Mouse (Mus musculus): ENCODE data around the gene Nek3.
"Not testable (repeated sequence)": the region's sequence is repeated elsewhere in the genome, so short reads cannot be mapped to it uniquely, and the experiment has no call there.

Nek3 gene

DNA sequence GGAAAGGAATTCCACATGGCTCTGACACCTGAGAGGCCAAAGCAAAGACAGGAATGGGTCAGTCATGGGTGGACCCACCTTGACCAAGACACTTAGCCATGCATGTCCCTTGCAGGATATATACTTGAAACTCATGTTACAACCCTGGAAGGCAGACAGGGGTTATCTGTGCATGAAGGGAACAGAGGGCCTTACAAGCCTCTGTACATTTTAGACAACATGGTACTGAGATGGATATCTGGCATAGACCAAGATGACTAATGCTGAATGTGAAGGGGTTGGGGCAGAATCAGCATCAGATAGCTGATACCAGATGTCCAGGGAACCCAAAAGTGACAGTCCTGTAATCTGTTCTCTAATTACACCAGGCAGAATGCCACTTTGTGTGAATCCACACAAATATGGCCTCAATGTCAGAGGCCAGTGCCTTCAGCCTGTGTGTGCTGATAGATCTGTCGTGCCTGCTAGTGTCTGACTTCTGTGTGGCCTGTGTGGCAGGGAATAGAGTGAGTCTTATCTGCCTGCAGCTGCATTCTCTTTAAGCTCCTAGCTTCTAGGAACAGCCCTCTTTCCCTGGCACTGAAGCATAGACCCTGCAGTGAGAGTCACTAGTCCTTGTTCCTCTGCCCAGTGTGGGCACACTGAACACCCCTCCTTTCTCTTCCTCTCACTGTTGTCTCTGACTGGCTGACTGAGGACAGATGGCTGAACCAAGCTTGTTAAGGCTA is 22.3 kb downstream of the Nek3 start:
- DNase-seq: no peak

DNA sequence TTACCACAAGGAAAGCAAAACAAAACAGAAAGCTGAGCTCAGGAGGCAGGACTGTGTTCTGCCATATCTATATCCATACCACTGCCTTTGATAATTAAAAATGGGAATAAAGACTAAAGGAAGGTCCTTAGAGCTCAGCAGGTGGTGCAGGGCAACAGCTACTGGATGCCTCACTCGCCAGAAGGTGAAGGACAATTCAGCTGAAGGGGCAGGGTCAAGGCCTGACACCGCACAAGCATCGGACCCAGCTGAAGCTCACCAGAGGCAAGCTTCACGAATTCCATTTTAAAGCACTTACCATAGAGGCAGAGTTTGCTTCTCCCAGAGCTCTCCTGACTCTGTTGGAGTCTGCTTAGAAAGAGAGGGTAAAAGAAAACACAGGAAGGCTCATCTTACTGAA is 23.6 kb downstream of the Nek3 start:
- no peak for DNase-seq

DNA sequence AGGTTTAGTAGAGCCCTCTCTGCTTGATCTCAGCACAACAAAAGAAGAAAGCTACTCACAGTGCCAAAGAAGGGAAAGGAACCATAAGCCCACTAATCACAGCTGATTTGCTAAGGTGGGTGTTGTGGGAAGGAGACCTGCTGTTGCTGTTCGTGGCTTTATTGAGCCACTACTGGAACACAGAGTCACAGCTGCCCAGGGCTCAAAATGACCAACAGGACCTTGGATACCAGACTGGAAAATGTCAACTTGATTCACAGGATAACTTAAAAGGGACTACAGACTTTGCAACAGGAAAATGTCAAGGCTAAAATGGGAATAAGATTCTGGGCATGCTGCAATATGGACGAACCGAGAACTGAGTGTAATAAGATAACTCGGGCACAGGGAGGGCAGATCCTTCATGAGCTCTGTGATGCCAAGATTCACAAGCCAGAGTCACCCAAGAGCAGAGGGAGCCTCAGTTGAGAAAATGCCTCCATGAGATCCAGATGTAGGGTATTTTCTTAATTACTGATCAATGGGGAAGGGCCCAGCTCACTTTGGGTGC is 24.3 kb downstream of the Nek3 start:
- DNase-seq: no peak

DNA sequence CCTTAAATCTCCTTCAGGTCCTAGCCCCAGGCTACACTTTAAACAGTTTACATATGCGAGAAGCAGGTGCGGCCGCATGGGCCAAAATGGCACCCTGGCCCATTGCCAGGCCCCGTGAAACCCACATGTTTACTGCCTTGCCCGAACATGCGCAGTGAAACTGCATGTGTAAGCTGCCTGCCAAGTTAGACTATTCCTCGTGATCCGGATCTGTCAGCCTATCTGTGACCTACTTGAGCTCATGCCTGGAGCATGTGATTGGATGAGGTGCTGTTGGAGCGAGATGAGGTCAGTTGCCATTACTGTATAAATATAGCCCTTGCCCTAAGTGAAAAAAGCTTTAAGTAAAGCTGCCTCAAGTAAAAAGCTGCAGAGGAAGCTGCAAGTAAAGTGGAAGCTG is 29.8 kb downstream of the Nek3 start:
- not testable (repeated sequence) for DNase-seq

DNA sequence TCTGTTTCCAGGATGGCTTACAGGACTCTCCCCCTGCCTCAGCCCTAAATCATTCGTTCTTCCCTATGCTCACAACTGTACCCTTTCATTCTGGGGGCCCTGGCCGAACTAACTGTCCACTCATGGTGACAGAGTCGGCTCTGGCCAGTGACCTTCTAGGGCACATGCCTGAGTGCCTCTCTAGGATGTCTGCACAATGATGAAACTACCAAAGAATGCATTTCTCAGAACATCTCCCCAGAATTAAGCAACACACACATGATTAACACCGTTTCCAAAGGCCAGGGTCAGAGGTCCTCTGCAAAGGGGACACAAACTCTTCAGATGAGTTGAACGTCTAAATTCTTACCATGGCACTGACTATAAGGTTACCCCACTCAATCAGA is 31.5 kb downstream of the Nek3 start:
- no peak for DNase-seq

DNA sequence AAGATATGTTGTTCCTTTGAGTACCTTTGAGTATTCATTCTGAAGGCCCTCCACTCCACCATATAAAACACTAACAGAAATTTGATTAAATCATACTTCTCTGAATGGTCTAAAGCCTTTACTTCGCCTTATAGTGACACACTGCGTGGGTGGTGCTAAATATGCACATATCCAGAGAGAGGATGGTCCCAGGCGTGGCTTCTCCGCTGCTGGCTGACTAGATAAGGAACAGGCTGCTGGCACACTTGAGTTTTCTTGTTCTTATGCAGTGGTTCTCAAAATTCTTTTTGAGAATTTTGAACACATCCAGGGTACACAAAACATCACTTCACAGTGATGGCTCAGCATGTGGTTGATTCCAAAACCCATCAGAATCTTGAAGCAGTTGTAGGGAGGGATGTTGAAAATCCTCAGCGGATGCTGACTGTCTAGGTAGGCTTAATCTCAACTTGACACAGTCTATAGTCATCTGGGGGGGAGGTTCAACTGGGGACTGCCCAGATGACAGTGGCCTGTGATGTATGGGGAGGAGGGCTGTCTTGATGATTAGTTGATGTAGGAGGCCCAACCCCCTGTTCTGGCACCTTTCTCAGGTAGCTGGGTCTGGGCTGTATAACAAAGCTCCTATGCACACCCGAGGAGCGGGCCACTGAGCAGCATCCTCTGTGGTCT is 32.0 kb downstream of the Nek3 start:
- DNase-seq: no peak

DNA sequence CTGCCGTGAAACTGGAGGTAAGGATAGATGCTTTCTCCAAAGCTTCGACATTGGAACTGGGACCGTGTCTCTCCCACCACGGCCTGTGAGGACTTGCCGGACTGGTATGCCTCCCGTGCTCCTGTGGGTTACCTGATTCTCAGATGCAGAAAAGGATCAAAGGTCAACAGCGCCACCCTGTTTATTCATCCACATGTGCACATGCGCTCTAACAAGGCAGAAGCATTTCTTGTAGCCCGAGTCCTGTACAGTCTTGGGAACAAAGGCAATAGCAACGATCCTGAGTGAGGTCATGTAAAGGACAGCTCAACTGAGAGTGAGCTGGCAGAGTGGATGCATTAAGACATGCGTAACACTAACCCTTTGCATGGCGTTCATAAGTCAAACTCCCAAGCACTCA is 34.2 kb downstream of the Nek3 start:
- no peak for DNase-seq

DNA sequence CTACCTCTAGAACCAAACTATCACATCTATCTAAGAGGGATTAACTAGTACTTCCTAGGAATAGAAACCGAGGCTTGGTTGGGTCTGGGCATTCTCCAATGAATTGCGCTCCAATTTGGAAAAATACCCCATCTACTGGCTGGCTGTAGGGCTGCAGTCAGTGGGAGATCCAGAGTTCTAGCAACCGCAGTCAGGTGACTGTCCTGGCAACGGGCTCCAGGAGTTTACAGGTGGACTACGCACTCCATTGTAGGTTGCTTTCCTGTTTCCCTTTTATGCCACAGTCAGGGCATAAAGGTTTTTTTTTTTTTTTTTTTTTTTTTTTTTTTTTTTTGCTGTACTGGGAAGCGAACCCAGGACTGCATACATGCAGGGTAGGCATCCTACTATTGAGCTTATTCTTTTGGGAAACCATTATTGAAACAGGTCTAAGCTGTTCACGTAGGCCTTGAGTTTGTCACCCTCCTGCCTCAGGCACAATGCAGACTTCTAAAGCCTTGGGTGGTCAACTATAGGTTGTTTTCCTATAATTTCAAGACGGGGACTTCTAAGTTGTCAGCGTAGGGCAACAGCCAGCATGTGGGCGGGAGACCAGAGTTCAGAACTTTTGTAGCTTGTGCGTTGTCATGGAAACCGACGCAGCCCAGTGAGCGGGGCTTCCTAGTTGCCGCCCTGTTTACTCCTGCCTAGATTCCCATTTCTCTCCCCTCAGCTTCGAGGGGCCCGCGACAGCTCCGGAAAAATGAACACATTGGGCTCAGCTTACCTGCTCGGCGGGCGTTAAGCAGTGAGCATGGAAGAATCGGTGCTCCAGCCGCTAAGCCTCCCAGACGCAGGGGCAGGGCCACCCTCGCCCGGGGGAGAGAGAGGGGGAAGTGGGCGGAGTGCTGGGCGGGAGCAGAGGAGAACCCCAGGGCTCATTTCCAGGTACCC is 41.7 kb downstream of the Nek3 start, which contains the start of gene Nek5:
TSS of gene Nek5 (minus strand) at position 834 of the 933 bp plus-strand sequence.
- peak; percentile 29 for DNase-seq

DNA sequence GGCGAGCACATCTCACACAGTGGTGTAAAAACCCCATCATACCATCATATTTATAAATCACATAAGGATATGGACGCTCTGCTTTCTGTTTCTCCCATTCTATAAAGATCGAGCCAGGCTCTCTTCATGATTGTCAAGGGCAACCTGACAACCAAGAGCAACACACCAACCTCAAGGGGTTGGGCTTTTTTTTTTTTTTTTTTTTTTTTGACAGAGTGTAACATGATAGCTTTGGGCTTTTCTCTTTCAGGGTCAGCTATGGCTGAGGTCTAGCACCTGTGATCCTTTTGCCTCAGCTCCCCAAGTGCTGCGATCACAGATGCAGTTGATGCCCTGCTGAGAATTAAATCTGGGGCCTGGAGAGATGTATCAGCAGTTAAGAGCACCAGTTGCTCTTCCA is 59.2 kb downstream of the Nek3 start:
- DNase-seq: no peak

DNA sequence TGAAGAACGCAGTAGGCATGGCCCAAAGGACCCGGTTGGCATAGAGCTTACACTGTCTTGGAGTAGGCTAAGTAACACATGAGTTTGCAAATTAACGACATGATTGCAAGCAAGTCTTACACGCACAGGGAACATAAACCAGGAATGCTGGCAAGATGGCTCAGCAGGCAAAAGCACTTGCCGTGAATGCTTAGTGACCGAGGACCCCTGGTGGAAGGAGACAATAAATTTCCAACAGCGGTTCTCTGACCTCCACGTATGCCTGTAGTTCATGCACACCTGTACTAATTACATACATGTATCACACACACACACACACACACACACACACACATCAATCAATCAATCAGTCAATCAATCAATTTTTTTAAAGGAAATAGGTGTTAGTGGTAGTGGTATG is 74.7 kb downstream of the Nek3 start:
- DNase-seq: no peak

DNA sequence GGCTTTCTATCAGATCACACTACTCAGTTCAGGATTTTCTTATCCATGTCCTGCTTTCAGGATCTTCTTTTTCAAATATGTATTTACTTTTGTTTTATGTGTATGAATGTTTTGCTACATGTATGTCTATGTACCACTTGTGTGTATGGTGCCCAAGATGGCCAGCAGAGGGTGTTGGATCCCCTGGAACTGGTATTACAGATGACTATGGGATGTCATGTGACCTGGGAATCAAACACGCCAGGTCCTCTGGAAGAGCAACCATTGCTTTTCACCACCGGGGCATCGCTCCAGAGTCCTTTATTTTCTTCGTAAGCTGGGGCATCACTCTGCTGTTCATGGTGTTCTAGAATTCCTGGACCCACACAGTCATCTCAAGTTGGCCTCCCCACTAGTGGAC is 77.0 kb downstream of the Nek3 start:
- DNase-seq: no peak

DNA sequence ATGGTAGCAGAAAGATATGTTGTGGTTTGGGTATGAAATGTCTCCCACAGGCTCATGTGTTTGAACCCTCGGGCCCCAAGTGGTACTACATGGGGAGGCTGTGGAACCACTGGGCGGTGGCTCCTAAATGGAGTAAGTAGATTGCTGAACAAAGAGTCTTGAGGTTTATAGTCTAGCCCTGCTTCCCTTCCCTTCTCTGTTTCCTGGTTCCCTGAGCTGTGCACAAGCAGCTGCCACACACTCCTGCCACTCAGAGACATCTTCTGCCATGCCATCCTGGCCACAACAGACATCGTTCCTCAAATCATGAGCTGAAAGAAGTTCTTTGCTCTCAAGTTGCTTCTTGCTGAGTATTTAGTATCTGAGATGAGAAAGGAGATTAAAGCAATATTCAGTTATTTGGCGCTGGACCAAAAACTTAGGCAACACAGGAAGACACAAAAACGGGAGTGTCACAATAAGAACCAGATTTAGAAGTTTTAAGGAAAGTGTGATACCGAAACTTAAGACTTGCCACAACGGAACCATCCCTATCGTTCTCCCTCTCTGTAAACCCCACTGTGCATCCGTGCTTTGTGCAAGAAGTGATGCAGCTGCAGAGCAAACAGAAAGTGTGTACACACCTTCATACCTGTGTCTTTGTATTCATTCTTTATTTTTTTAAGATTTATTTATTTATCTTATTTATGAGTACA is 86.8 kb downstream of the Nek3 start:
- DNase-seq: no peak

All from right cerebral cortex, postnatal 4 days (tissue).